Mouse (Mus musculus) CH12F3 (cell line): Measurements from ENCODE around the gene Gm20683.

Experiments
- in situ Hi-C: fragments of 300-500 bp; cut with MboI; formaldehyde crosslinking; loops from 2 replicates; pipeline ENCODE4 v1.14.3; 2020; ENCODE audit warnings: low sequenced_read_pairs

The Gm20683 gene

DNA sequence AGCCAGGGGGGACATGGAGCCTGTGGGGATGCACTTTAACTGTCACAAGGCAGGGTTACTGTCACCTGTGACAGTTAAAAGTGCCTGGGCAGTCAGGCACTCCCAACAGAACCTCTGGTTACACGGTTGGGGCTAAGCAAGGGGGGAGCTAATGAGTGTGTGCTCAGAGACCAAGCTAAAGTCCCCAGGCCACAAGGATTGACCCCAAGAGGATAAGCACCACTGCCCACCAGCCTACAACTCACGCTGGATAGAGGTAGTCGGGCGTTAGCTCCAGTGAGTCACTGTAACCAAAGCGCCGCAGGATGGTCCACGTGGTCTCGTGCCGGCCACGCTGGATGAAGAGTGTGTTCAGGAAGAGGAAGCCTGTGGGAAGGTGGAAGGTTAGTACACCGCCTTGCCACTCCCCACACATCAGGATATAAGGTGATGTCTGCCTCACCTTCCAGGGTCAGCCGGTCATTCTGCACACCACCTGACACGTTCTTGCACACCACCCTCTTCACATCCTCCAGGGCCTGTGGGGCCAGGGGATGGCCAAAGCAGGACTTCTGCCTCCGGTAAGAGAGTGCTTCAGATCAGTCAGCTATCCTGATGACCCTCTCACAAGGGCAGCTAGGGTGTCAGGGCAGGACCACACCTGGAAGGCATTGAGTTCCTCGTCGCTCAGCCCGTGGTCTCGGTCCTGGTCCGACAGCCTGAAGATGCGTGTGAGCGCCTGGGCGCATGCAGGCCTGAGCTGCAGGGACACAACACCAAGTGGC lies at the start of gene Gm20683:
Gene Gm20683 (minus strand): TSS at position 647 of the 764 bp plus-strand sequence.
- in situ Hi-C loops, result no loop called here

DNA sequence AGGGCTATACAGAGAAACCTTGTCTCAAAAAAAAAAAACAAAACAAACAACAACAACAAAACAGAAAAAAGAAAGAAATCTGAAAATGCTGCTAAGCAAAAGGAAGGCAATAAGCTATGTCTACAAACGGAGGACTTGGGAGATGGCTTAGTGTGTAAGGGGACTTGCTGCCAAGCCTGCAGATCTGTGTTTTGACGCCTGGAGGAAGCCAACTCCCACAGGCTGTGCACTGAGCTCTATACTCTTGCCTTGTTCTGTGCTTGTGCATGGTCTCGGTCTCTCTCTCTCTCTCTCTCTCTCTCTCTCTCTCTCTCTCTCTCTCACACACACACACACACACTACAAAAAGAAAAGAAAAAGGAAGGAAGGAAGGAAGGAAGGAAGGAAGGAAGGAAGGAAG lies 47.3 kb upstream of the Gm20683 start:
- in situ Hi-C loops, result loop anchor here (25.0 kb wide), 1 partner anchor 123 kb away; no protein-coding TSS in a partner anchor

DNA sequence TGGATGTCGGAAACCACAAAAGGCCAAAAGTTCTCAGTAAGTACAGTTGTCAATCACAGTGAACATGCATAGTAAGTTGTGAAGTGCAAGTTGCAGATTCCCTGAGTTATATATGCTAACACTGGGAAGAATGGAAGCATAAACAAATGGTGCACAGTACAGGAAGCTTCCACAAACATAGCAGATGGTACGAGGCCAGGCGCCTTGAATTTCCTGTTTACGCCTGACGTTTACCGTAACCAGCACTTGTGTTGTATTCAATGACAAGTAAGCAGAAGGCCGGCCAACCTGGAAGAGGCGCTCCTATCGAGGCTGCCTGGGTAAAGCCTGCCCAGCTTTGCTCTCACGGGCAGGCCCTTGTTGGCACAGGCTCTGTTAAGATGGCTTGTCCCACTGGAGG lies 45.9 kb upstream of the Gm20683 start:
- in situ Hi-C loops, result loop anchor here (25.0 kb wide), 1 partner anchor 125 kb away; no protein-coding TSS in a partner anchor

DNA sequence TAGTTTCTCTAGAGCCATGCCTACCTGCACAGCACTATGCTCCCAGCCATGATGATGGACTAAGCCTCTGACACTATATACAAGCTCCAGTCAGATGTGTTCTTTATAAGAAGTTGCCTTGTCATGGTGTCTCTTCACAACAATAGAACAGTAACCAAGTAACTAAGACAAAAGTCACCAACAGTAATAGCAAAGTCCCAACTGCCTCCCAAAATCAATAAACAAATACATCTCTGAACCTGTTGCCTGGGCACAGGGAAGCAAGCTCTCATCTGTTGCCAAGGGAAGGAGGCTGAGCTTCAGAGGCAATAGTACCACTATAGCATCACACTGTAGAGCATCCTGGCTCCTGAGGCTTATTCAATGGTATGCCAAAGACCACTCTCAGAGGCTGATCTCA lies 45.2 kb upstream of the Gm20683 start:
- in situ Hi-C loops, result loop anchor here (25.0 kb wide), 1 partner anchor 125 kb away; no protein-coding TSS in a partner anchor

DNA sequence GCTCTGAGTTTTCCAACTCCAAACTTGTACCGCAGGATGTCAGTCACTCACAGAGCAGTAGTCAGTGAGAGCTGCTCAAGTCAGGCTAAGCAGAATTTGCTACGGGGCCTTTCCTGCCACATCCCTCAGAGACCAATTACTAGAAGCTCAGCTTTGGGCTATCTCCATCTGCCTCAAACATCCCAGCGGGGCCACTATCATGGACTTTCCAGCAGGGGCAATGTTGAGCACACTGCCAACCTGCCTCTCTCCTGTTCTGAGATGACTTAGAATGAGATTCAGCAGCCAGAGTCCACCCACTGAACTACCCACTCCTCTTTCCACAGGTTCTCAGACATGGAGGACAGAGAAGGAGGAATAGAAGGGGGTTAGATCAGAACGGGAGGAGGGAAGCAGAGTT lies 44.1 kb upstream of the Gm20683 start:
- in situ Hi-C loops, result loop anchor here (25.0 kb wide), 1 partner anchor 127 kb away; no protein-coding TSS in a partner anchor

DNA sequence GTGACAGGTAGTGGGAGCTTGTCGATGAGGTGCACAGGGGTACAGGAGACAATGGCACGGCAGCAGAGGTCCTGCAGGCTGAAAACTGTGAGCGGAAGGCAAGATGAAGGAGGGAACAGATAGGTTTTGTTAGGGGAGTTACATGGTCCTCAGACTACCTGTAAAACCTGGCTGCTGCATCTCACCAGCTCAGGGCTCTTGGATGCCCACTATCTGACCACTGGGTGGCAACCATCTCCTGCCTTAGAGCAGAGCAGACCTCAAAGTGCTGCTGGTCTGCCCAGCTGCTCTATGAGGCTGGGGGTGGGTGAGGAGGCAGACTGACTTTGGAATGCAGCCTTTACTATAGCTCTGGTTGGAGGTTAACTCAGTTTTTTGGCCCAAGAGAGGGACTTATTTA lies 42.3 kb upstream of the Gm20683 start:
- in situ Hi-C loops, result loop anchor here (25.0 kb wide), 1 partner anchor 128 kb away; no protein-coding TSS in a partner anchor

DNA sequence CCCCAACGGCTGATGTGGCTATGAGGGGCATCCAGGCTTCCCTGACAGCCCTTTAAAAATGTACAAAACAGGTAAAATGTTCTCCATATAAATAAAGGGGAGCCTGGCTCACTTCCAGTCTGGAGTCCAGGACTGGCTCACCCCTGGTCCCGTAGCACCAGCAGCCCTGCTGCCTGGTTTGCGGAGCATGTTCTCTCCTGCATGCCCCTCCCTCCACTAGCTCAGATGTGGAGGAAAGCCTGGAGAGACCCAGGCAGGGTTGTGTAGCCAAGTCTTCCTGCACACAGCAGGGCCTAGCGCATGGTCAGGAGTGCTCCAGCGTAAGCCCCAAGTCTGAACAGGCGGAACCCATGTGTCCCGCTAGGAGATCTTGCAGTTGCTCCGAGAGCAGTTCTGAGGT lies 41.7 kb upstream of the Gm20683 start:
- in situ Hi-C loops, result loop anchor here (25.0 kb wide), 1 partner anchor 129 kb away; no protein-coding TSS in a partner anchor

DNA sequence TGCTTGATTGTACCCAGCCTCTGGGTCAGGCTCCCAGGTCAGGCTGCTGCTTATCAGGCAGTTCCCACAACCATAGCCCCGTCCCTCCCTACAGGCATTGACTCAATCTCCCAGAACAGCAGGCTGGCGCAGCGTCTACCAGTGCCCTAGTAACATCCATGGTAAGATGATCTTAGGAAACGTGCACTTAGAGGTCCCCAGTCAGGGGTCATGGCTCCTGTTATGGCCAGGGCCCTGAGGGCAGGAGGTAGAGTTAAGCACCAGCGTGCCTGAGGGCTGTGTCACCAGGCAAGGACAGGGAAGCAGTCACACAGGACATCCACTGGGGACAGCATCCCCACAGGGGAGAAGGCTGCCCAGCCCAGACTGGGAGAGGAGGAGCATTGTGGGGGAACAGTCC lies 40.7 kb upstream of the Gm20683 start:
- in situ Hi-C loops, result loop anchor here (25.0 kb wide), 1 partner anchor 130 kb away; no protein-coding TSS in a partner anchor

DNA sequence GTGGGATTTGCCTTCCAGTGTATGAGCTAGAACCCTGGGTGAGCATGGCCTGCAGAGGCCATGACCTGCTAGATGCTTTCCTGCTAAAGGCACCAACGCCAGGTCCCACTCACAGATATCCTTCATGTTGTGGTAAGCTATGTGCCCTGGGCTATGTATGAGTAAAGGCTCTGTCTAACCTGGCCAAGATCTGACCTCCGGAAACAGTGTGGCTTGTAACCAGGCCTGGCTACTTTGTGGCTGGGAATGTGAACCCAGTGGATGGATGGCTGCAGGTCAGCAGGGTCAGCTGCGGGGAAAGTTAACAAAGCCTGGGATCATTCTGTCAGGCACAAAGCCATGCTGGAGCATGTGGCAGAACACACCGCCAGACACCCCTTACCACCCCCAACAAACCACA lies 40.1 kb upstream of the Gm20683 start:
- in situ Hi-C loops, result loop anchor here (25.0 kb wide), 1 partner anchor 131 kb away; no protein-coding TSS in a partner anchor

DNA sequence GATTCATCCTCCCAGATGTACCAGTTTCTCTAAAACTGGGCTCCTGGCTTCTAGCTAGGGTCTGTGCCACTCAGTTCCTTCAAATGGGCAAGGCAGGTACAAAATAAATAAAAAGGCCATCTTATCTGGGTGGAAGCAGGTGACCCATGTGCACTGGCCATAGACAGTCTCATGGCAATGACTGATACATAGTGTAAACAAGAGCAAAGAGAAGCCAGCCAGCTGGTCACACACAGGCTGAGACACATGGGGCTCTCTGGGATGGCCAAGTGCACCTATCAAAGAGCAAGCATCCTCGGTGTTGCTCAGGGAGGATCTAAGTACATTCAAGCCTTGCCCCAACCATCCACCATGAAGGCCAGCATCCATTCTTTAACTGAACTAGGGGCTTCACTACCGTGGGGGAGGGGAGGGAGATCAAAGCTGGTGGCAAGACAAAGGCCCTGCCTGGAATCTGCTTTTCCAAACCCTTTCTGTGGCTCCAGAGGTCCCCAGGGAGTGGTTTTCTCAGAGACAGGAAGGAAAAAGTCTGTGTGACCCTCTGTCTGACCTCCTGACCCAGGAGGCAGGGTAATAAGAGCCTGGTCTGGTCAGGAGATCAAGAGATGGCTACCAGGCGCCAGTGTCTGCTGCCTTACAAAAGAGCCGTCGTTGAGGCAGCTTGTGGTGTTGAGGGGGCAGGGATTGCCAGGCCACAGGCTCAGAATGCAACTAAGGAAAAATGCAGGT lies 39.5 kb upstream of the Gm20683 start:
- in situ Hi-C loops, result loop anchor here (25.0 kb wide), 1 partner anchor 131 kb away; no protein-coding TSS in a partner anchor

DNA sequence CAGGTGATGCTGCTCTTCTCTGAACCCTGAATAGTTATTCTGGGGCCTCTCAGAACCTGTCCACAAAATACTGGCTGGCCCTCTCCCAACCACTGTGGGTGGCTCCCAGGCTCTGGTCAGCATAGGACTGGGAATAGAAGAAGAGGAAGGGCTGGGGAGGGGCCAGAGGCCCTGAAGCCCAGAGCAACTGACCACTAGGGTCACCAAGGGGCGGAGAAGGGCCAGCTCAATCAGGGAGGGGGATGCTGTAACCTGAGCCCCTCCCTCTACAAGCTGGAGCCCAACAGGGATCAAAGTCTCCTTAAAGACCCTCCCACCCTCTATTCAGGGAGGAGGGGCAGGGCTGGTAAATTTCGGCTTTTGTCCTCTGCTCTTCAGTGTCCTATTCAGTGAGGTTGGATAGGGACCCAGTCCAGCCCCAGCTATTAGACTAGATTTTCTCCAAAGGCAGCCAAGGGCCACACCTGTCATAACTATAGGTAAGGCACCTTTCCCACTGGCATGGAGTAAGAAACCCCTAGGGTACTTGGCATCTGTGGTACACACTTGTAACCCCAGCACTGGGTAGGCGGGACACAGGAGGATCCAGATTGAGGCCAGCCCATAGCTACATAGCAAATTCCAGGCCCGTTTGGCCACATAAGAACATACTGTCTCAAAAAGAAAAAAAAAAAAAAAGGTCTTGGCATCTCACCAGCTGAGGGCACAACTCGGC lies 38.8 kb upstream of the Gm20683 start, which contains the start of gene Wfikkn1:
Gene Wfikkn1 (minus strand): TSS at position 663 of the 715 bp plus-strand sequence.
- in situ Hi-C loops, result loop anchor here (25.0 kb wide), 1 partner anchor 132 kb away; no protein-coding TSS in a partner anchor

DNA sequence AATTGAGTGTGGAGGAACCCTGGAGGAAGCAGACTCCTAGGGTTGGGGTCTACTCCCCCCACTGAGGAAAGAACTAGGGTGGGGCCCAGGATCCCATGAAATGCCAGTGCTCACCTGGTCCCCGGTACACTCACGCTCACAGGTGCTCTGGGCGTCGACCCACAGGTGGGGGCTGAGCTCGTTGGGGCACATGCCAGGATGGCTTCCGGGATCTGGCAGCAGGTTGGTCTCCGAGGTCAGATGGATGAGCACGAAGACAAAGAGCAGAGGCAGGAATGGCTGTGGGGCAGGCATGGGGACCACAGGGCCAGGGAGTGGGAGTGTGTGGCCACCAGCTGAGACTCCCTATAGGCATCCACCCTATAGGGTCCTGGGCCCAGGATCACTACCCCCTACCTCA lies 38.2 kb upstream of the Gm20683 start:
- in situ Hi-C loops, result loop anchor here (25.0 kb wide), 1 partner anchor 133 kb away; no protein-coding TSS in a partner anchor

DNA sequence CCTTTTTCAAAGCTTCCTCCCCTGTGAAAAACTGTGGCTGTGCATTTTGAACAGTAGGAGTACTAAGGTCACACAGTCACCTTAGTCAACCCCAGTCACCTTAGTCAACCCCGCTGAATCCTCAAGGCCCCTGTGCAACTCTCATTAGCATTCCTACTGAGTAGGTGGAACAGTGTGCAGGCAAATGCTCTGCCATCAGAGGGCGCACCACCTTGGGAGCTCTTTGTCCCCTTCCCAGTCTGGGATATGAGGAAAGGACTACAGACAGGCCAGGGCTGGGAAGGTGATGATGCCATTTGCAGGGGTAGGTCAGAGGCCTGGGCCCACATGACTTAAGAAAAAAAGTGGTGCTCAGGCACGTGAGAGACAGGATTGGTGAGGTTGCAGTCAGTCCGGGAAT lies 37.7 kb upstream of the Gm20683 start:
- in situ Hi-C loops, result loop anchor here (25.0 kb wide), 1 partner anchor 133 kb away; no protein-coding TSS in a partner anchor

DNA sequence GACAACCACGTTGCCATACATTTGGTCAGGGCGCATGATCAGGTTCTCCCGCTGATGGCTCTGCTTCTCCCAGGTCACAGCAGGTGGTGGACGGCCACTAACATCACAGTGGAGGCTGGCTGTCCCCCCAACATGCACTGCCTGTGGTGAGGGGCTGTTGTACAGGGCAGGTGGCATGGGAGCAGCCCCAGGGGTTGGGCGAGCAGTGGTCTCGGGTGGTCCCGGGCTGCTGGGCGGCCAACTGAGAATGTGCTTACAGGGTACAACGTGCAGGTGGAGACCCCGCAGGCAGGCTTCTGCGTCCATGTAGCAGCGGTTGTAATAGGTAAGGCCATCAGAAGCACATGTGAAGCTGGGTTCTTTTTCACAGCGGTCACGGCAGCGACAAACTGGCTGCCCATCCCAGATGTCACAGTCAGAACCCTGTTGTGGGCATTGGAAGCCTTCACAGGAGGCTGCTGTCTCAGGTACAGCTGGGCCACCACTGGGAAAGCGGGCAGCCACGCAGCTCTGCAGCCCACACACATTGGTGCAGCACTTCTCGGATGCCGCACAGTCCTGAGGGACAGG lies 37.1 kb upstream of the Gm20683 start:
- in situ Hi-C loops, result loop anchor here (25.0 kb wide), 1 partner anchor 134 kb away; no protein-coding TSS in a partner anchor

DNA sequence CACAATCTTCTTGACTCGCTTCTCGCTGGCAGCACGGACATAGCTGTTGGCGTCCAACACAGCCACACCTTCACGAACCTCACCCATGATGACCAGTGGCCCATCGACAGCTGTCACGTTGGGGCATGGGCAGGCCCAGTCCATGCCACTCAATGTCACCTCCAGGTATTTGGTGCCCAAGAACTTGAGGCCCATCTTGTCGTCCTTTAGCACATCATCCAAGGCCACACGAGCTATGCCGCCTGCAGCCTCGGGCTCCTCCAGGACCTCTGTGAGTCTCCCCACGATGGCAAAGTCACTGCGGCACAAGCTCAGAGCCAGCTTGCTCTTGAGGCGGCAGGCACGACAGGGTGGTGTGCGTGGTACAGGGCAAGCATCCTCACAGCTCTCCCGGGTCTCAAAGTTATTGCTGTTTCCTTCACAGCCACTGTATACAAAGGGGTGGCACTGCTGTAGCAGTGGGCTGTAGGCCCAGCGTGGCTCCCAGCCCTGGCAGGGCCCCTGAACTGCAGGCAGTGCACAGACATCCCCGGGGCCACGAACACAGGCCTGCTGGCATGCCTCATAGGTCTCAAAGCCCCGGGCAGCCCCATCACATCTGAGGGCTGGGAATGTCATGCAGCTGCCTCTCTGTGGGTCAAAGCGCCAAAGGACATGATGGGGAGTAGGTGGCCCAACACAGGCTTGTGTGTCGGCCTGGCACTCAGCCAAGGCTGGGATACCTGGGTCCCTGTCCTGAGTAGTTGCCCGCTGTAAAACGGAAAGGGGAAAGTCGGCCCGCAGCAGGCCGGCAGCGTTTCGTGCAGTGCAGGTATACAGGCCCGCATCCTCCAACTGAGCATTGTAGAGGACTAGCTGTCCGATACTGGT lies 36.4 kb upstream of the Gm20683 start:
- in situ Hi-C loops, result loop anchor here (25.0 kb wide), 1 partner anchor 134 kb away; no protein-coding TSS in a partner anchor

DNA sequence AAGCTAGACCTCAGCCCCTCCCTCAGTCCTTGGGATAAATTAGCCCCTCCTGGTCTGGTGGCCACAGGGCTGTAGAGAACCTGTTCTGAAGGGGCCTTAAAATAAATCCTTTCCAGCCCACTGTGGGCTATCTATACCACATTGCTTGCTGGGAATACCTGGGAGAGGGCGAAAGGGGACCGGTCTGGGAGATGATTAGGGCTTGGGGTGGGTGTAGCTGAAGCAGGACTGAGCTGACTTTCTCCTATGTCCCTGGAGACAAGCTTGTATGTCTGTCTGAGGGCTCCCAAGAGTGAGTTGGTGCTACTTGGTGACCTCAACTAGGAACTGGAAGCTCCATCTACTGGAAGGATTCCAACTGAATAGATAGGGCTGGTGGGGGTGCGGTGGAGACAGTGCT lies 35.5 kb upstream of the Gm20683 start:
- in situ Hi-C loops, result loop anchor here (25.0 kb wide), 1 partner anchor 135 kb away; no protein-coding TSS in a partner anchor

DNA sequence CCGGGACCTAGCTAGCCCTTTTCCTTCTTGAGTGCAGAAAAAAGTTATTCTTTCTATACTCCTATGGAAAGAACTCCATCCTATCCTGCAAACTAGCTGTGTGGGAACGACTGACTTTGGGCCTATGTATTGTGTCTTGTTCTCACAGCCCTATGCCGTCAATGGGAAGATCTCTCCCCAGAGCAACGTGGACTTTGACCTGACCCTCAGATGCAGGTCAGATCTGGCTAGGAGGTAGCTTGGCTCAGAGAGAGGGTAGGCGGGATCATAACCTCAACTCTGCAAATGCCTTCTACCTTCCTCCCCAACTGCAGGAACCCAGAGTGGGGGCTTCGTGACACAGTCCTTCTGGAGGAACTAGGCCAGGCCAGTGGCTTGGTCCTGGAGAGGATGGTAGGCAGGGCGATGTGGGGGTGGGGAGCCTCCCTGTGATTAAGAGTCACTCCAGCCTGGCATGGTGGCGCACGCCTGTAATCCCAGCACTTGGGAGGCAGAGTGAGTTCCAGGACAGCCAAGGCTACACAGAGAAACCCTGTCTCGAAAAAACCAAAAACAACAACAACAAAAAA lies 34.9 kb upstream of the Gm20683 start:
- in situ Hi-C loops, result loop anchor here (25.0 kb wide), 1 partner anchor 136 kb away; no protein-coding TSS in a partner anchor
